Mouse (Mus musculus): ENCODE data around the gene Hnrnpa0. TPM values are rescaled to one million over a fixed set of nuclear protein-coding genes. Genes with fewer than 3 reads are reported as not detected.

Gene Hnrnpa0
- total and polyA plus RNA-seq, 3 experiments: 165 to 381 (median 209) TPM

DNA sequence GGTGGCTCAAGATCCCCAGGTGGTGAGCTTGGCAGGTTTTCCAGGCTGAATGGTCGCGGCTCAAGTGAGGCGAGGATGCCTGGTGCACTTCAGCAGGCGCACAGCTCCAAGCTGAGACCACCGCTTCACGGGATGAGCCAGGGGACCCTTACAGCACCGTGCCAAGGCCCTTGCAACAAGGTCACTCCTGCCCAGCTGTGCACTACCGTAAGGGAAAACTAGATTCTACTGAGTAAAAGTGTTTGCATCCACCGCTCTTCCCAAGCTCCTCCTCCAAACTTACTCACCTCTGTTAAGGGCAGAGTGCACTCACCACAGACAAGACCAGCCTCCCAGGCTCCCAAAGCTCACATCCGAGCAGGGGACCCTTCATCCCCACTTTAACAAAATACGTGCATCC is 44.8 kb downstream of the Hnrnpa0 start:
- H3K4me1 ChIP-seq (ENCODE audit: control insufficient read depth in 1 of 2, insufficient read depth in 2 of 2, low read length in 2 of 2): no peaks in the 10 kb centered on the region
- DNase-seq (ENCODE audit: low read depth, low spot score): no peak
- no peaks in the 10 kb centered on the region for H3K79me2 ChIP-seq (ENCODE audit: control insufficient read depth, insufficient read depth, low read length, poor library complexity)
- H3K27ac ChIP-seq (ENCODE audit: control insufficient read depth, low read depth, low read length): no peak overlapping the region
- TF ChIP-seq HCFC1 (IDR thresholded peaks at IDR 0.05; ENCODE audit: low read depth, low read length) (no peak), SMC3 (IDR thresholded peaks at IDR 0.05; ENCODE audit: low read depth, low read length) (no peak), CHD1 (IDR thresholded peaks at IDR 0.05; ENCODE audit: low read depth, low read length) (no peak), MXI1 (IDR thresholded peaks at IDR 0.05; ENCODE audit: low read depth, low read length) (no peak), USF2 (IDR thresholded peaks at IDR 0.05; ENCODE audit: borderline replicate concordance in 1 of 2, insufficient read depth in 1 of 2, low read depth in 1 of 2, low read length in 2 of 2) (no peak), MAZ (IDR thresholded peaks at IDR 0.05; ENCODE audit: low read depth, low read length) (no peak), MYB (IDR thresholded peaks at IDR 0.05; ENCODE audit: low read depth, low read length) (no peak), EP300 (IDR thresholded peaks at IDR 0.05; ENCODE audit: low read depth in 1 of 2, low read length in 2 of 2) (no peak), NELFE (IDR thresholded peaks at IDR 0.05; ENCODE audit: low read depth, low read length) (no peak), KAT2A (conservative IDR thresholded peaks at IDR 0.05; ENCODE audit: low read depth, low read length) (no peak), E2F4 (IDR thresholded peaks at IDR 0.05; ENCODE audit: borderline replicate concordance, low read depth, low read length) (no peak), ELF1 (IDR thresholded peaks at IDR 0.05; ENCODE audit: low read depth, low read length) (no peak), ZNF384 (IDR thresholded peaks at IDR 0.05; ENCODE audit: low read depth, low read length) (no peak), ETS1 (IDR thresholded peaks at IDR 0.05; ENCODE audit: low read depth, low read length) (no peak), GABPA (IDR thresholded peaks at IDR 0.05; ENCODE audit: low read depth, low read length) (no peak), POLR2AphosphoS2 (IDR thresholded peaks at IDR 0.05; ENCODE audit: low read length) (no peak), RAD21 (IDR thresholded peaks at IDR 0.05; ENCODE audit: low read depth, low read length) (no peak), POLR2AphosphoS5 (IDR thresholded peaks at IDR 0.05; ENCODE audit: borderline replicate concordance, low read depth, low read length) (no peak), POLR2A (IDR thresholded peaks at IDR 0.05; ENCODE audit: control insufficient read depth in 1 of 2, insufficient read depth in 1 of 2, low read depth in 1 of 2, low read length in 2 of 2, poor library complexity in 1 of 2) (no peak), TCF12 (IDR thresholded peaks at IDR 0.05; ENCODE audit: low read depth, low read length) (no peak)
- H3K4me3 ChIP-seq (ENCODE audit: control insufficient read depth in 1 of 2, insufficient read depth in 1 of 2, low read depth in 2 of 2, low read length in 2 of 2): no peak overlapping the region
- H3K36me3 ChIP-seq (ENCODE audit: control insufficient read depth in 1 of 2, insufficient read depth in 2 of 2, low read length in 2 of 2): no peaks in the 10 kb centered on the region
- no peaks in the 10 kb centered on the region for H3K9me3 ChIP-seq (replicated peaks; ENCODE audit: insufficient read depth, low read length)
- no peak overlapping the region for H3K9ac ChIP-seq (ENCODE audit: control insufficient read depth, low read depth, low read length, poor library complexity, severe bottlenecking)
- no peaks in the 10 kb centered on the region for H3K27me3 ChIP-seq (ENCODE audit: control insufficient read depth in 1 of 2, insufficient read depth in 2 of 2, low read length in 2 of 2)

DNA sequence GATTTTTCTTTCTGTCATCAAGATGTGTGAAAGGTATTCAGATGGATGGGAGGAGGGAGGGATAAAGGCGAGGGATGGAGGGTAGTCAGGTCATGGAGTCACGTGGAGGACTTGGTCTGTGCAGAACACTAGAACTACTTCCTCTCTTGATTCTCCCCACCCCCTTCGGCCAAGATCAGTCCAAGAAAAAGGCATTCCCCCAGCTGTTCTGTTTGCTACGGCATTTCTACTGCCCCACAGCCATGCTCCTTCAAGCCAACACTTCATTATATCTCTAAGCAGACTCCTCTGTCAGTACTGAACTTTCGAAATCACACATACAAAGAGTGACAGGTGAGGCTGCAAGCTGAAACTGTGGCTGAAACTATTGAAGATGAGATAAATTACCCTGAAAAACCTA is 45.3 kb downstream of the Hnrnpa0 start:
- H3K4me3 ChIP-seq (ENCODE audit: control insufficient read depth in 1 of 2, insufficient read depth in 1 of 2, low read depth in 2 of 2, low read length in 2 of 2): no peak overlapping the region
- no peak for TF ChIP-seq E2F4 (IDR thresholded peaks at IDR 0.05; ENCODE audit: borderline replicate concordance, low read depth, low read length)
- no peak for TF ChIP-seq MYC (IDR thresholded peaks at IDR 0.05; ENCODE audit: low read depth, low read length)
- no peak for TF ChIP-seq POLR2A (IDR thresholded peaks at IDR 0.05; ENCODE audit: control insufficient read depth in 1 of 2, insufficient read depth in 1 of 2, low read depth in 1 of 2, low read length in 2 of 2, poor library complexity in 1 of 2)
- no peak for TF ChIP-seq CHD1 (IDR thresholded peaks at IDR 0.05; ENCODE audit: low read depth, low read length)
- TF ChIP-seq ZMIZ1 (IDR thresholded peaks at IDR 0.05; ENCODE audit: low read depth, low read length): no peak
- TF ChIP-seq MEF2A (IDR thresholded peaks at IDR 0.05; ENCODE audit: extremely low read depth, insufficient replicate concordance, low read depth, low read length, poor library complexity, severe bottlenecking): no peak
- TF ChIP-seq POLR2AphosphoS5 (IDR thresholded peaks at IDR 0.05; ENCODE audit: borderline replicate concordance, low read depth, low read length): no peak
- no peak for TF ChIP-seq ELF1 (IDR thresholded peaks at IDR 0.05; ENCODE audit: low read depth, low read length)
- TF ChIP-seq KAT2A (conservative IDR thresholded peaks at IDR 0.05; ENCODE audit: low read depth, low read length): no peak
- no peak for TF ChIP-seq NRF1 (IDR thresholded peaks at IDR 0.05; ENCODE audit: insufficient read depth, low read depth, low read length, poor library complexity, severe bottlenecking)
- TF ChIP-seq CHD2 (IDR thresholded peaks at IDR 0.05; ENCODE audit: low read length): no peak
- TF ChIP-seq NELFE (IDR thresholded peaks at IDR 0.05; ENCODE audit: low read depth, low read length): no peak
- no peak for TF ChIP-seq ZC3H11A (IDR thresholded peaks at IDR 0.05; ENCODE audit: low read depth, low read length)
- TF ChIP-seq JUND (IDR thresholded peaks at IDR 0.05; ENCODE audit: low read depth, low read length): no peak
- TF ChIP-seq USF1 (IDR thresholded peaks at IDR 0.05; ENCODE audit: low read depth, low read length): no peak
- TF ChIP-seq ZNF384 (IDR thresholded peaks at IDR 0.05; ENCODE audit: low read depth, low read length): no peak
- TF ChIP-seq TCF12 (IDR thresholded peaks at IDR 0.05; ENCODE audit: low read depth, low read length): no peak
- TF ChIP-seq BHLHE40 (IDR thresholded peaks at IDR 0.05; ENCODE audit: borderline replicate concordance, low read depth, low read length): no peak
- TF ChIP-seq HCFC1 (IDR thresholded peaks at IDR 0.05; ENCODE audit: low read depth, low read length): no peak
- H3K9me3 ChIP-seq (replicated peaks; ENCODE audit: insufficient read depth, low read length): no peaks in the 10 kb centered on the region
- H3K27me3 ChIP-seq (ENCODE audit: control insufficient read depth in 1 of 2, insufficient read depth in 2 of 2, low read length in 2 of 2): no peaks in the 10 kb centered on the region
- H3K27ac ChIP-seq (ENCODE audit: control insufficient read depth, low read depth, low read length): no peak overlapping the region
- H3K36me3 ChIP-seq (ENCODE audit: control insufficient read depth in 1 of 2, insufficient read depth in 2 of 2, low read length in 2 of 2): no peaks in the 10 kb centered on the region
- DNase-seq (ENCODE audit: low read depth, low spot score): no peak
- no peaks in the 10 kb centered on the region for H3K79me2 ChIP-seq (ENCODE audit: control insufficient read depth, insufficient read depth, low read length, poor library complexity)
- H3K9ac ChIP-seq (ENCODE audit: control insufficient read depth, low read depth, low read length, poor library complexity, severe bottlenecking): no peak overlapping the region
- H3K4me1 ChIP-seq (ENCODE audit: control insufficient read depth in 1 of 2, insufficient read depth in 2 of 2, low read length in 2 of 2): no peaks in the 10 kb centered on the region

Data from MEL (cell line).